Mouse (Mus musculus): Measurements from ENCODE around the gene Hist1h2ap. TPM values are rescaled to one million over a fixed set of nuclear protein-coding genes. Genes with fewer than 3 reads are reported as not detected.
"Not testable (repeated sequence)": the region's sequence is repeated elsewhere in the genome, so short reads cannot be mapped to it uniquely, and the experiment has no call there.

The Hist1h2ap gene
- polyA plus RNA-seq, 1 experiment from 2014 or later: 5,942 TPM

GRCm38 (mm10) chr13:21852215-21852945 lies 19.1 kb upstream of the Hist1h2ap start:
- Histone ChIP-seq H3K27me3 (ENCODE audit: control insufficient read depth, insufficient read depth, low read length) (no peaks in the 10 kb centered on the region), H3K36me3 (replicated peaks; ENCODE audit: control insufficient read depth, insufficient read depth, low read depth, low read length) (no peaks in the 10 kb centered on the region), H3K27ac (replicated peaks; ENCODE audit: low read depth, low read length) (no peak overlapping the region), H3K9ac (replicated peaks; ENCODE audit: low read length) (no peak overlapping the region), H3K4me2 (ENCODE audit: low read depth, low read length) (no peak overlapping the region), H3K4me1 (ENCODE audit: control insufficient read depth, insufficient read depth, low read length) (no peaks in the 10 kb centered on the region), H3K4me3 (ENCODE audit: low read depth, low read length) (no peak overlapping the region), H3K9me3 (replicated peaks; ENCODE audit: control insufficient read depth, low read length) (no peaks in the 10 kb centered on the region)
- DNase-seq (ENCODE audit: low spot score): no peak
- ATAC-seq (replicated peaks; ENCODE audit: insufficient number of reproducible peaks, low FRiP score, low TSS enrichment, low read depth): no peak
- WGBS: 79% methylated on average over 3 of the region's 3 CpGs

- H3K27me3 ChIP-seq (ENCODE audit: control insufficient read depth, insufficient read depth, low read length); H3K9ac ChIP-seq (replicated peaks; ENCODE audit: low read length); DNase-seq (ENCODE audit: low spot score); ATAC-seq (replicated peaks; ENCODE audit: insufficient number of reproducible peaks, low FRiP score, low TSS enrichment, low read depth); H3K9me3 ChIP-seq (replicated peaks; ENCODE audit: control insufficient read depth, low read length); H3K27ac ChIP-seq (replicated peaks; ENCODE audit: low read depth, low read length); H3K4me1 ChIP-seq (ENCODE audit: control insufficient read depth, insufficient read depth, low read length); H3K36me3 ChIP-seq (replicated peaks; ENCODE audit: control insufficient read depth, insufficient read depth, low read depth, low read length); H3K4me3 ChIP-seq (ENCODE audit: low read depth, low read length); H3K4me2 ChIP-seq (ENCODE audit: low read depth, low read length): not testable (repeated sequence)
- 35% methylated on average over 1 of the region's 1 CpGs for WGBS
These were observed 17.4 kb upstream of the Hist1h2ap start for GRCm38 (mm10) chr13:21850696-21851095.

- Histone ChIP-seq H3K4me3 (ENCODE audit: low read depth, low read length) (no peak overlapping the region), H3K27me3 (ENCODE audit: control insufficient read depth, insufficient read depth, low read length) (no peaks in the 10 kb centered on the region), H3K4me2 (ENCODE audit: low read depth, low read length) (no peak overlapping the region), H3K27ac (replicated peaks; ENCODE audit: low read depth, low read length) (no peak overlapping the region), H3K36me3 (replicated peaks; ENCODE audit: control insufficient read depth, insufficient read depth, low read depth, low read length) (no peaks in the 10 kb centered on the region), H3K9ac (replicated peaks; ENCODE audit: low read length) (no peak overlapping the region), H3K9me3 (replicated peaks; ENCODE audit: control insufficient read depth, low read length) (no peaks in the 10 kb centered on the region), H3K4me1 (ENCODE audit: control insufficient read depth, insufficient read depth, low read length) (no peaks in the 10 kb centered on the region)
- ATAC-seq (replicated peaks; ENCODE audit: insufficient number of reproducible peaks, low FRiP score, low TSS enrichment, low read depth): no peak
- DNase-seq (ENCODE audit: low spot score): peak; percentile 50
- WGBS: 10% methylated on average over 8 of the region's 8 CpGs
These were observed 14.6 kb upstream of the Hist1h2ap start for GRCm38 (mm10) chr13:21847883-21848282.

- not testable (repeated sequence) for H3K4me1 ChIP-seq (ENCODE audit: control insufficient read depth, insufficient read depth, low read length); H3K9ac ChIP-seq (replicated peaks; ENCODE audit: low read length); H3K27ac ChIP-seq (replicated peaks; ENCODE audit: low read depth, low read length); DNase-seq (ENCODE audit: low spot score); H3K9me3 ChIP-seq (replicated peaks; ENCODE audit: control insufficient read depth, low read length); ATAC-seq (replicated peaks; ENCODE audit: insufficient number of reproducible peaks, low FRiP score, low TSS enrichment, low read depth); H3K4me2 ChIP-seq (ENCODE audit: low read depth, low read length); H3K36me3 ChIP-seq (replicated peaks; ENCODE audit: control insufficient read depth, insufficient read depth, low read depth, low read length); H3K27me3 ChIP-seq (ENCODE audit: control insufficient read depth, insufficient read depth, low read length); H3K4me3 ChIP-seq (ENCODE audit: low read depth, low read length)
These were observed 13.0 kb upstream of the Hist1h2ap start for GRCm38 (mm10) chr13:21846356-21846755.

GRCm38 (mm10) chr13:21840508-21840907 lies 7.2 kb upstream of the Hist1h2ap start:
- H3K9ac ChIP-seq (replicated peaks; ENCODE audit: low read length); H3K9me3 ChIP-seq (replicated peaks; ENCODE audit: control insufficient read depth, low read length); H3K4me1 ChIP-seq (ENCODE audit: control insufficient read depth, insufficient read depth, low read length); H3K4me2 ChIP-seq (ENCODE audit: low read depth, low read length); H3K27ac ChIP-seq (replicated peaks; ENCODE audit: low read depth, low read length); DNase-seq (ENCODE audit: low spot score); H3K4me3 ChIP-seq (ENCODE audit: low read depth, low read length); H3K27me3 ChIP-seq (ENCODE audit: control insufficient read depth, insufficient read depth, low read length); H3K36me3 ChIP-seq (replicated peaks; ENCODE audit: control insufficient read depth, insufficient read depth, low read depth, low read length): not testable (repeated sequence)
- peak; percentile 77 for ATAC-seq (replicated peaks; ENCODE audit: insufficient number of reproducible peaks, low FRiP score, low TSS enrichment, low read depth)
- no CpG with 5 or more reads among the region's 4 CpGs for WGBS

GRCm38 (mm10) chr13:21831418-21832394 lies 1.6 kb downstream of the Hist1h2ap start, which contains the start of gene Hist1h4n:
Gene Hist1h4n, minus strand, starts transcription at chr13:21832196.
- H3K27ac ChIP-seq (replicated peaks; ENCODE audit: low read depth, low read length); H3K36me3 ChIP-seq (replicated peaks; ENCODE audit: control insufficient read depth, insufficient read depth, low read depth, low read length); H3K4me3 ChIP-seq (ENCODE audit: low read depth, low read length); H3K9ac ChIP-seq (replicated peaks; ENCODE audit: low read length); H3K4me2 ChIP-seq (ENCODE audit: low read depth, low read length); H3K27me3 ChIP-seq (ENCODE audit: control insufficient read depth, insufficient read depth, low read length); DNase-seq (ENCODE audit: low spot score); H3K9me3 ChIP-seq (replicated peaks; ENCODE audit: control insufficient read depth, low read length); H3K4me1 ChIP-seq (ENCODE audit: control insufficient read depth, insufficient read depth, low read length): not testable (repeated sequence)
- ATAC-seq (replicated peaks; ENCODE audit: insufficient number of reproducible peaks, low FRiP score, low TSS enrichment, low read depth): peak; percentile 87
- under 1% methylated on average over 20 of the region's 58 CpGs for WGBS

- Histone ChIP-seq H3K4me2 (ENCODE audit: low read depth, low read length) (no peak overlapping the region), H3K27ac (replicated peaks; ENCODE audit: low read depth, low read length) (0 out of 2 replicates have a peak overlapping the region, but pooled peaks have one; percentile 31), H3K9ac (replicated peaks; ENCODE audit: low read length) (no peak overlapping the region), H3K27me3 (ENCODE audit: control insufficient read depth, insufficient read depth, low read length) (no peaks in the 10 kb centered on the region), H3K9me3 (replicated peaks; ENCODE audit: control insufficient read depth, low read length) (no peaks in the 10 kb centered on the region), H3K4me3 (ENCODE audit: low read depth, low read length) (no peak overlapping the region), H3K36me3 (replicated peaks; ENCODE audit: control insufficient read depth, insufficient read depth, low read depth, low read length) (no peaks in the 10 kb centered on the region), H3K4me1 (ENCODE audit: control insufficient read depth, insufficient read depth, low read length) (no peaks in the 10 kb centered on the region)
- 88% methylated on average over 10 of the region's 10 CpGs for WGBS
- ATAC-seq (replicated peaks; ENCODE audit: insufficient number of reproducible peaks, low FRiP score, low TSS enrichment, low read depth) (no peak), DNase-seq (ENCODE audit: low spot score) (no peak)
These were observed 3.0 kb downstream of the Hist1h2ap start for GRCm38 (mm10) chr13:21830344-21830743.

GRCm38 (mm10) chr13:21828511-21828910 lies 4.8 kb downstream of the Hist1h2ap start:
- DNase-seq (ENCODE audit: low spot score) (no peak), ATAC-seq (replicated peaks; ENCODE audit: insufficient number of reproducible peaks, low FRiP score, low TSS enrichment, low read depth) (no peak)
- Histone ChIP-seq H3K4me2 (ENCODE audit: low read depth, low read length) (no peak overlapping the region), H3K27me3 (ENCODE audit: control insufficient read depth, insufficient read depth, low read length) (no peaks in the 10 kb centered on the region), H3K9ac (replicated peaks; ENCODE audit: low read length) (no peak overlapping the region), H3K9me3 (replicated peaks; ENCODE audit: control insufficient read depth, low read length) (no peaks in the 10 kb centered on the region), H3K4me3 (ENCODE audit: low read depth, low read length) (no peak overlapping the region), H3K27ac (replicated peaks; ENCODE audit: low read depth, low read length) (no peak overlapping the region), H3K4me1 (ENCODE audit: control insufficient read depth, insufficient read depth, low read length) (no peaks in the 10 kb centered on the region), H3K36me3 (replicated peaks; ENCODE audit: control insufficient read depth, insufficient read depth, low read depth, low read length) (no peaks in the 10 kb centered on the region)
- WGBS: 85% methylated on average over 3 of the region's 3 CpGs
